Mouse (Mus musculus) MEL (cell line): Measurements from ENCODE around the gene Asb3. TPM values are rescaled to one million over a fixed set of nuclear protein-coding genes. Genes with fewer than 3 reads are reported as not detected.
"Not testable (repeated sequence)": the region's sequence is repeated elsewhere in the genome, so short reads cannot be mapped to it uniquely, and the experiment has no call there.

Source experiments
- DNase-seq: peaks from one replicate; pipeline ENCODE4 v3.0.0; 2011; ENCODE audit warnings: low read depth, low spot score
- H3K27ac ChIP-seq: 2 replicates; pipeline ENCODE4 v1.5.1; 2012; ENCODE audit warnings: low read depth, mild to moderate bottlenecking, control low read depth, low read length, moderate library complexity; ENCODE audit not compliant: control insufficient read depth
- H3K27me3 ChIP-seq, 2 experiments: fragments of 150-350 bp in 1 of 2; sonication (generic) in 1 of 2; 2 replicates each; pipeline ENCODE4 v1.6.1; 2012; ENCODE audit warnings: low read length in 2 of 2, mild to moderate bottlenecking in 2 of 2, improper control_type of control experiment in 1 of 2, moderate library complexity in 1 of 2; ENCODE audit not compliant: insufficient read depth in 2 of 2, control insufficient read depth in 1 of 2
- H3K36me3 ChIP-seq, 2 experiments: 2 replicates each; pipeline ENCODE4 v1.6.1; 2012 to 2014; ENCODE audit warnings: low read length in 2 of 2, improper control_type of control experiment in 1 of 2, inconsistent platforms in 1 of 2, mild to moderate bottlenecking in 1 of 2; ENCODE audit not compliant: insufficient read depth in 2 of 2, control insufficient read depth in 1 of 2
- H3K4me1 ChIP-seq, 2 experiments: fragments of 150-350 bp in 1 of 2; sonication (generic) in 1 of 2; 2 replicates each; pipeline ENCODE4 v1.6.1; 2012; ENCODE audit warnings: low read length in 2 of 2, improper control_type of control experiment in 1 of 2, mild to moderate bottlenecking in 1 of 2; ENCODE audit not compliant: insufficient read depth in 2 of 2, control insufficient read depth in 1 of 2
- H3K4me3 ChIP-seq, 2 experiments: fragments of 150-350 bp in 1 of 2; sonication (generic) in 1 of 2; 2 replicates each; pipeline ENCODE4 v1.5.1; 2012; ENCODE audit warnings: low read depth in 2 of 2, low read length in 2 of 2, mild to moderate bottlenecking in 2 of 2, moderate library complexity in 2 of 2, control low read depth in 1 of 2, improper control_type of control experiment in 1 of 2; ENCODE audit not compliant: control insufficient read depth in 1 of 2, insufficient read depth in 1 of 2
- H3K79me2 ChIP-seq: 2 replicates; pipeline ENCODE4 v1.6.1; 2012; ENCODE audit warnings: mild to moderate bottlenecking, low read length, moderate library complexity; ENCODE audit not compliant: control insufficient read depth, poor library complexity, insufficient read depth
- H3K9ac ChIP-seq: 2 replicates; pipeline ENCODE4 v1.6.1; 2012; ENCODE audit warnings: low read depth, mild to moderate bottlenecking, control low read depth, low read length, moderate library complexity; ENCODE audit not compliant: control insufficient read depth, poor library complexity, severe bottlenecking
- H3K9me3 ChIP-seq: fragments of 150-350 bp; sonication (generic); replicated peaks from 2 replicates; pipeline ENCODE4 v1.6.1; 2012; ENCODE audit warnings: mild to moderate bottlenecking, low read length, improper control_type of control experiment, moderate library complexity; ENCODE audit not compliant: insufficient read depth
- BHLHE40 ChIP-seq: IDR thresholded peaks from 2 replicates; pipeline ENCODE4 v1.6.1; 2012; ENCODE audit warnings: low read depth, mild to moderate bottlenecking, inconsistent platforms, low read length, improper control_type of control experiment, borderline replicate concordance
- E2F4 ChIP-seq: IDR thresholded peaks from 2 replicates; pipeline ENCODE4 v1.6.1; 2011; ENCODE audit warnings: low read depth, low read length, improper control_type of control experiment, borderline replicate concordance
- ELF1 ChIP-seq: IDR thresholded peaks from 2 replicates; pipeline ENCODE4 v1.6.1; 2014; ENCODE audit warnings: low read depth, mild to moderate bottlenecking, inconsistent platforms, low read length, improper control_type of control experiment, moderate library complexity
- GABPA ChIP-seq: IDR thresholded peaks from 2 replicates; pipeline ENCODE4 v1.6.1; 2012; ENCODE audit warnings: low read depth, mild to moderate bottlenecking, inconsistent platforms, low read length, improper control_type of control experiment, moderate library complexity
- GATA1 ChIP-seq: IDR thresholded peaks from 2 replicates; pipeline ENCODE4 v1.6.1; 2011; ENCODE audit warnings: low read depth, low read length, improper control_type of control experiment
- MAFK ChIP-seq: IDR thresholded peaks from 2 replicates; pipeline ENCODE4 v1.6.1; 2011; ENCODE audit warnings: low read depth, mild to moderate bottlenecking, low read length, improper control_type of control experiment, borderline replicate concordance
- MAX ChIP-seq: IDR thresholded peaks from 2 replicates; pipeline ENCODE4 v1.6.1; 2011; ENCODE audit warnings: low read length, improper control_type of control experiment
- MEF2A ChIP-seq: IDR thresholded peaks from 2 replicates; pipeline ENCODE4 v1.6.1; 2014; ENCODE audit warnings: low read depth, mild to moderate bottlenecking, inconsistent platforms, low read length, improper control_type of control experiment; ENCODE audit not compliant: poor library complexity, insufficient replicate concordance, severe bottlenecking; ENCODE audit errors: extremely low read depth
- MXI1 ChIP-seq: IDR thresholded peaks from 2 replicates; pipeline ENCODE4 v1.6.1; 2011; ENCODE audit warnings: mild to moderate bottlenecking, low read depth, low read length, improper control_type of control experiment
- MYB ChIP-seq: IDR thresholded peaks from 2 replicates; pipeline ENCODE4 v1.6.1; 2011; ENCODE audit warnings: mild to moderate bottlenecking, low read depth, low read length, improper control_type of control experiment
- MYC ChIP-seq: IDR thresholded peaks from 2 replicates; pipeline ENCODE4 v1.6.1; 2011; ENCODE audit warnings: low read depth, mild to moderate bottlenecking, low read length, improper control_type of control experiment, moderate library complexity
- RCOR1 ChIP-seq: IDR thresholded peaks from 2 replicates; pipeline ENCODE4 v1.6.1; 2012; ENCODE audit warnings: low read depth, mild to moderate bottlenecking, inconsistent platforms, low read length, improper control_type of control experiment
- SIN3A ChIP-seq: IDR thresholded peaks from 2 replicates; pipeline ENCODE4 v1.6.1; 2012; ENCODE audit warnings: low read length, improper control_type of control experiment, inconsistent platforms
- SMC3 ChIP-seq: IDR thresholded peaks from 2 replicates; pipeline ENCODE4 v1.6.1; 2011; ENCODE audit warnings: low read depth, low read length, improper control_type of control experiment
- TAL1 ChIP-seq: IDR thresholded peaks from 2 replicates; pipeline ENCODE4 v1.6.1; 2012; ENCODE audit warnings: mild to moderate bottlenecking, inconsistent platforms, low read length, moderate library complexity, mixed read lengths
- UBTF ChIP-seq: IDR thresholded peaks from 2 replicates; pipeline ENCODE4 v1.6.1; 2012; ENCODE audit warnings: low read depth, mild to moderate bottlenecking, inconsistent platforms, low read length, improper control_type of control experiment, moderate library complexity, borderline replicate concordance; ENCODE audit not compliant: insufficient read depth
- USF1 ChIP-seq: IDR thresholded peaks from 2 replicates; pipeline ENCODE4 v1.6.1; 2014; ENCODE audit warnings: low read depth, mild to moderate bottlenecking, inconsistent platforms, low read length, improper control_type of control experiment, moderate library complexity
- USF2 ChIP-seq, 2 experiments: IDR thresholded peaks; 2 replicates each; pipeline ENCODE4 v1.6.1; 2011 to 2012; ENCODE audit warnings: improper control_type of control experiment in 2 of 2, low read length in 2 of 2, borderline replicate concordance in 1 of 2, inconsistent platforms in 1 of 2, low read depth in 1 of 2, mild to moderate bottlenecking in 1 of 2; ENCODE audit not compliant: insufficient read depth in 1 of 2
- ZMIZ1 ChIP-seq: IDR thresholded peaks from 2 replicates; pipeline ENCODE4 v1.6.1; 2012; ENCODE audit warnings: low read depth, mild to moderate bottlenecking, inconsistent platforms, low read length, improper control_type of control experiment, moderate library complexity
- ZNF384 ChIP-seq: IDR thresholded peaks from 2 replicates; pipeline ENCODE4 v1.6.1; 2012; ENCODE audit warnings: low read depth, mild to moderate bottlenecking, inconsistent platforms, low read length, improper control_type of control experiment
- polyA plus RNA-seq, 2 experiments: library from polyadenylated mRNA; stranded (reverse) in 1 of 2; unstranded in 1 of 2; fragments of >175 nt in 1 of 2; fragments of >200 nt in 1 of 2; gene quantifications; 2 replicates each; pipeline versions ENCODE4 v1.2.1 to v1.2.4; 2012; ENCODE audit warnings: low replicate concordance in 2 of 2, low read depth in 1 of 2; ENCODE audit not compliant: insufficient read length in 2 of 2, insufficient read depth in 1 of 2, missing spikeins in 1 of 2
- total RNA-seq: library from RNA; depleted of rRNA; stranded (reverse); fragments of 300-350 nt; gene quantifications from 2 replicates; pipeline ENCODE4 v1.2.3, GENCODE M21; 2012

Gene Asb3
- total and polyA plus RNA-seq, 3 experiments, result 7.9 to 14.3 TPM; not detected in 1

DNA sequence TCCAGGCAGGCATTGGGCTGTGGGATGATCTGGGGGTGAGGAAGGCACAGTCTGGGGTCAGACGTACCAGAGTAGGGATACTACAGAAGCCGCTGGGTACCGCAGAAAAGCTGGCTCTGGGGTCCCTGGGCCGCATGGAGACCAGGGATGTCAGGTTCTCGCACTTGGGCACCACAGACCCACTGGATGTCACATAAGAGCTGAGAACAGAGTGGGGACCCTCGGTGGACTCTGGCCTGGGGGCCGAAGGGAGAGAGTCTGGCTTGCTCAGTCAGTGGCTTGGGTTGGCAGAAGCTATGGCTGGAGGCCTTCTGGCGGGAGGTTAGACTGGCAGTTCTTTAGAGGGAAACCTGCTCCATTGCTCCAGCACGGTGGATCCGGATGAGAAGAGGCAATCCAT lies 204.8 kb downstream of the Asb3 start:
- no peak overlapping the region for H3K9ac ChIP-seq
- H3K4me1 ChIP-seq, result no peaks in the 10 kb centered on the region
- TF ChIP-seq TAL1 (no peak), SIN3A (no peak), SMC3 (no peak), UBTF (no peak), MAX (no peak)
- no peaks in the 10 kb centered on the region for H3K27me3 ChIP-seq
- no peak overlapping the region for H3K27ac ChIP-seq
- H3K36me3 ChIP-seq, result no peaks in the 10 kb centered on the region; a peak in 1 of 4 replicates
- no peaks in the 10 kb centered on the region for H3K79me2 ChIP-seq
- no peak overlapping the region for H3K4me3 ChIP-seq
- H3K9me3 ChIP-seq, result no peaks in the 10 kb centered on the region
- DNase-seq, result no peak

DNA sequence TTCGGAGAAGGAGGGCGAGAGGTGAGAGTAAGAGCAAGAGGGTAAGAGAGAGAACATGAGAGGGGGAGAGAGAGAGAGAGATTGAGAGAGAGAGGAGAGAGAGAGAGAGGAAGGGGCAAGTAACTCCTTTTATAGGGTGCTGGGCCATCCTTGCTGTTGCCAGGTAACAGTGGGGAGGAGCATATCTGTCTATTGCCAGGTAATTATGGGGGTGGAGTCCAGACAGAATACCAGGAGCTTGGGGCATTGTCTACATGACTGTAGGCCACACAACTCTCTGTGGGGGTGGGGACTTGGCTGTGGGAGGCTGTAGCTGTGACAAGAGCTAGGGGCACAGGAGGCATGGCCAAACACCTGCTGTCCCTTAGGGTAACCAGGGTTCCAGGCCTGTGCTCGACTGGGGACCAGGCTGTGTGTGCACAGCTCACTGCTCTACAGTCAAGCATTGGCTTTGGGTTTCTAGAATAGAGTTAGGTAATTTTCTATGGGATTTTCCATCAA lies 205.3 kb downstream of the Asb3 start:
- no peaks in the 10 kb centered on the region for H3K9me3 ChIP-seq
- no peaks in the 10 kb centered on the region; a peak in 1 of 4 replicates for H3K36me3 ChIP-seq
- no peak overlapping the region for H3K27ac ChIP-seq
- no peak overlapping the region for H3K4me3 ChIP-seq
- no peaks in the 10 kb centered on the region for H3K27me3 ChIP-seq
- no peaks in the 10 kb centered on the region for H3K4me1 ChIP-seq
- no peak for DNase-seq
- H3K79me2 ChIP-seq, result no peaks in the 10 kb centered on the region
- TF ChIP-seq MAX (no peak), BHLHE40 (no peak), E2F4 (no peak), RCOR1 (no peak), ZNF384 (no peak), ELF1 (no peak), MYC (no peak), SIN3A (no peak), GATA1 (no peak), TAL1 (no peak), ZMIZ1 (no peak), SMC3 (no peak), MXI1 (no peak), MEF2A (no peak), USF2 (IDR thresholded peaks at IDR 0.05; ENCODE audit: borderline replicate concordance in 1 of 2, insufficient read depth in 1 of 2, low read depth in 1 of 2, low read length in 2 of 2) (no peak), GABPA (no peak), MAFK (no peak), USF1 (no peak), MYB (no peak)
- H3K9ac ChIP-seq, result no peak overlapping the region

DNA sequence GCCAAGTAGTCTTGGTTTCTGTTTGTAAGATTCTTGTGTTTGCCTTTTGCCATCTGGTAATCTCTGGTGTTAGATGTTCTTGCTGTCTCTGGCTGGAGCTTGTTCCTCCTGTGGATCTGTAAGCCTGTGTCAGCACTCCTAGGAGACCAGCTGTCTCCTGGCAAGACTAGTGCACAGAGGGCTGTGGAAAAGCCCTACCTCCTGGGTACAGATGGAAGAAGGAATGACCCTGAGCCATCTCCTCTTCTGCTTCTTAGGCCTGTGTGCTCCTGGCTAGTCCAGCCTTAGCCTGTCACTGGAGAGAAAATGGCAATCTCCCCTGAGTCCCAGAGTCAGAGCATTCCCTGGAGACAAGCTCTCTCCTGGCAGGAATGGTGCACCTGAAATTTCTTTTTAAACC lies 214.3 kb downstream of the Asb3 start:
- not testable (repeated sequence) for H3K27ac ChIP-seq, H3K4me1 ChIP-seq, H3K27me3 ChIP-seq, H3K4me3 ChIP-seq, H3K79me2 ChIP-seq, H3K9me3 ChIP-seq, H3K36me3 ChIP-seq, DNase-seq, H3K9ac ChIP-seq
